Mouse (Mus musculus): ENCODE data around the gene Cyp2j7.
"Not testable (repeated sequence)": the region's sequence is repeated elsewhere in the genome, so short reads cannot be mapped to it uniquely, and the experiment has no call there.

Cyp2j7 gene

DNA sequence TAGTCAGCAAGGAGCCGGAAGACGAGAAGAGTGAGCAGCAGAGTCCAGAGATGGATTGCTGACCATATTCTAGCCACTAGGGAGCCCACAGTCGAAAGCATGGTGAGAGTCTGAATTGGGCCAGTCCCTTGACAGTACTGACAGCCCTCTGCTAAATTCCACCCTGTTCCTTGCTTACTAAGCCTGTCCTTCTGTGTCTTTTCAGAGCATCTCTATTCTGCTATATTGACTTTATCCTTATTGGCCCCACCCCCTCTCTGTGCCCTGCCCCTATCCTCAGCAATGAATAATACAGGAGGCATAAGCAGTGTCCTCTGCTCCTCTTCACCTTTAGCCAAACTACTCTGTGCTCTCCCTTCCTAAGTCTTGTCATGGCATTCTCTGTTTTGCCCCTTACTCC, at the start of gene Cyp2j7:
Gene Cyp2j7 (minus strand): TSS at position 101 of the 400 bp plus-strand sequence.
- no peak for DNase-seq (ENCODE audit: low read depth)

DNA sequence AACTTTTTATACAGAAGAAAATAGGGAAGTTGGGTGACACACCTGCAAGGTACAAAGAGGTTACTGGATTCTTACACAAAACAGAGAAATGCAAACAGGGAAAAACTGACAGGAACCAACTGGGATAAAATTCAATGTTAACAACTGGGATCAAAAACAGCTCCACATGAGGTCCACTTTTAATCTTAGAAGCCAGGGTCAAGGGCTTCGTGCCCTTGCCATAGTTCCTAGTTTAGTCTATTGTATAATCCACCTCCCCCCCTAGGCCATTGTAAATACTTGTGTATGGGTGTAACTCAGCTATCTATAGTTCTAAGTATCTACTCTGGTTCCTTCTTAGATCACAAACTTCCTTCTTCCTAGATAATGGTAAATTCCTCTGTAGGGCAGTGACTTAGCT, 40.4 kb upstream of the Cyp2j7 start:
- DNase-seq (ENCODE audit: low read depth) = not testable (repeated sequence)

GRCm38 (mm10) chr4:96273907-96274306, 37.4 kb upstream of the Cyp2j7 start:
- no peak for DNase-seq (ENCODE audit: low read depth)

- DNase-seq (ENCODE audit: low read depth) = no peak
Observed at GRCm38 (mm10) chr4:96196701-96197100, 39.8 kb downstream of the Cyp2j7 start.

- not testable (repeated sequence) for DNase-seq (ENCODE audit: low read depth)
Observed at GRCm38 (mm10) chr4:96189321-96189720, 47.1 kb downstream of the Cyp2j7 start.

DNA sequence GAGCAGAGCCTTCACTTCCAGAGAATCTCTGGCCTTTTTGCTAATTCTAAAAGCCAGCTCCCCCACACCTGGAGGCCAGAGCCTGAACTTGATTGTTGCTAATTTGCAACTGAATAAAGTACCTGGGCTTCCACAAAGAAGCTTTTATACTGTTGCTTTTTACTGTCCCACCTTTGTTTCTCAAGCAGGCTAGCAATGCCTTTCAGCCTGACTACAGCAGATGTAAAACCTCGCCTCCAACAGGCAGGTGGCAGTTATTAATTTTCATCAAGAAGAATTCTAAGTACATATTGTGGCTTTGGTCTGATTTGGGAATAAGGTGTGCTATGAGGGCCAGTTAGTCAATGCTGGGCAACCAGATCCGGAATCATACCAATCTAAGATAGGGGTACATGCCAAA, 47.8 kb downstream of the Cyp2j7 start:
- DNase-seq (ENCODE audit: low read depth) = not testable (repeated sequence)

GRCm38 (mm10) chr4:96188146-96188545, 48.3 kb downstream of the Cyp2j7 start:
- not testable (repeated sequence) for DNase-seq (ENCODE audit: low read depth)

GRCm38 (mm10) chr4:96184716-96185115, 51.7 kb downstream of the Cyp2j7 start:
- DNase-seq (ENCODE audit: low read depth) = not testable (repeated sequence)

DNA sequence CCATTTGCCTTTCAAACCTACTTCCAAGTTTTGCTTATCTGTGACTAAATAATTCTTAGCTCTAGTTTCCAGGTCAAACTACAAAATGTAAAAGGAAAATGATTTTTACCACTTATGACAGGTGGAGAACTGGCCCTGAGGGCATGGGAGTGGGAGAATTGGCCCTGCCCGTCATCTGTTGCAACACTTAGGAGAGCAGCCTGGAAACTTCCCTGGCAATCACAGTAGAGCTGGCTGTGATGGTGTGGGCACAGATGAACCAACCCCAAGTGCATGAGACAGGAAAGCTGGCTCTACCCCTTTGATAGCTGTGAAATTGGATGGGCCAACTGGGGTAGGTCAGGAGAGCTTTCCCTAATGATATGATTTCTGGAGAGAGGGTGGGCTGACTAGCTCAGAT, 73.6 kb downstream of the Cyp2j7 start:
- no peak for DNase-seq (ENCODE audit: low read depth)

DNA sequence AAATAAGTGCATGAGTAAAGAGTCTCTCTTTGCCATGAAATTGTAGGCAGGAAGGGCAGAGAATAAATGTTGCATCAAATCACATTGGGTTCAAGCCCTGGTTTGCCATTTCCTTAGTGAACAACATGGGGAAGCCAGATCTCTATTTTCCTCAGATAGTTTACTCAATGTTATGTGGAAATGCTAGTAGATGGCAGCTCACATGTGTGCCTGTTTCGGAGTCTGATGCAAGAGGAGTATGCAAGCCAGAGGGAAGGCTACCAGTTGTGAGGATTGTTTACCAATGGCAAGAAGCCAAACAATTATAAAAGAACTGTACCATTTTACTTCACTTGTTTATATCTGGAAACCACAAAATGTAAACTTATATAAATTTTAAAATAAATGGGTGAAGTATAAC, 74.9 kb downstream of the Cyp2j7 start:
- DNase-seq (ENCODE audit: low read depth) = no peak

Measured in induced T-regulatory cell, adult 2 months (primary cell).